Mouse (Mus musculus) hindbrain, embryonic 15.5 days (tissue): ENCODE measurements around the gene Mst1. TPM values are rescaled to one million over a fixed set of nuclear protein-coding genes. Genes with fewer than 3 reads are reported as not detected.

Experiments used
- ATAC-seq: fragments of 200-750 bp; cut with Nextera tagmentation; 2 replicates; pipeline ENCODE4 v1.8.0; 2017; ENCODE audit warnings: low read depth, moderate number of reproducible peaks, moderate TSS enrichment; ENCODE audit not compliant: low FRiP score
- H3K27ac ChIP-seq: fragments of 300-500 bp; sonication (generic); replicated peaks from 2 replicates; pipeline ENCODE4 v1.5.1; 2015; ENCODE audit warnings: mild to moderate bottlenecking, inconsistent platforms
- H3K27me3 ChIP-seq: fragments of 300-500 bp; sonication (generic); 2 replicates; pipeline ENCODE4 v1.6.1; 2015; ENCODE audit warnings: control low read depth, inconsistent platforms
- H3K36me3 ChIP-seq: fragments of 300-500 bp; sonication (generic); 2 replicates; pipeline ENCODE4 v1.6.1; 2015; ENCODE audit warnings: control low read depth, inconsistent platforms
- H3K4me1 ChIP-seq: fragments of 300-500 bp; sonication (generic); replicated peaks from 2 replicates; pipeline ENCODE4 v1.6.1; 2015; ENCODE audit warnings: control low read depth, inconsistent platforms
- H3K4me2 ChIP-seq: fragments of 300-500 bp; sonication (generic); 2 replicates; pipeline ENCODE4 v1.6.1; 2015; ENCODE audit warnings: moderate library complexity, mild to moderate bottlenecking, inconsistent platforms
- H3K4me3 ChIP-seq: fragments of 300-500 bp; sonication (generic); 2 replicates; pipeline ENCODE4 v1.5.1; 2015; ENCODE audit warnings: mild to moderate bottlenecking, inconsistent platforms
- H3K9ac ChIP-seq: fragments of 300-500 bp; sonication (generic); 2 replicates; pipeline ENCODE4 v1.6.1; 2015; ENCODE audit warnings: inconsistent platforms
- H3K9me3 ChIP-seq: fragments of 300-500 bp; sonication (generic); 2 replicates; pipeline ENCODE4 v1.6.1; 2016; ENCODE audit warnings: control low read depth, inconsistent platforms
- WGBS: fragments of 180-500 bp; shearing (Covaris S2); methylation state at CpG from one replicate; pipeline ENCODE4 v1.1.7; 2015; 5-methylcytosine and 5-hydroxymethylcytosine counted together
- microRNA-seq: library from miRNA; unstranded; fragments of <30 nt; microRNA quantifications from one replicate; pipeline ENCODE4, GENCODE M21; 2016
- polyA plus RNA-seq: library from polyadenylated mRNA; unstranded; fragments of >200 nt; fragmentation: Nextera tagmentation; extraction: Ambion mirVana; gene quantifications from 2 replicates; pipeline ENCODE4 v1.2.1, GENCODE M21; 2015

Mst1 gene
- polyA plus RNA-seq, 1 experiment from 2014 or later: 0.18 TPM

DNA sequence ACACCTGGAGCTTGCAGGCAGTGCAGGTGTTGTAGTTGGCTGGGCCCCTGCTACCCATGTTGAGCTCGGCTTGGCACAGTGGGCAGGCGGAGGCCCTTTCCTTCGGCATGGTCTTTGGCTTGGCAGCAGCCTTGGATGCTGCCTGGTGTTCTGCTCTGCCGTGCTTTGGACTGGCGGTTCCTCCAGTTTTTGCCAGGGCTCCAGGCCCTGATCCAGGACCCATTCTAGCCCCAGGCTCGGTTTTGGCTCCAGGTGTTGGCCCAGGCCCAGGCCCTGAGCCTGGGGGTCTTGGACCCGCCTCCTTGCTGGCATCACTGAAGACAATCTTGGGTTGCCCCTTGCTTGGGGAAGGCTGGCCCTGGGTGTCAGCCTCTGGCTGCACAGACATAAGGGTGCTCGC lies 45.5 kb downstream of the Mst1 start:
- no peak overlapping the region for H3K9ac ChIP-seq
- no peak; the same call in 1 of the 2 replicates for ATAC-seq
- H3K4me1 ChIP-seq: no peaks in the 10 kb centered on the region
- WGBS: 85% methylated on average over 8 of the region's 8 CpGs
- no peaks in the 10 kb centered on the region for H3K9me3 ChIP-seq
- H3K4me3 ChIP-seq: no peak overlapping the region
- no peak overlapping the region for H3K27ac ChIP-seq
- no peaks in the 10 kb centered on the region for H3K27me3 ChIP-seq
- no peak overlapping the region for H3K4me2 ChIP-seq
- H3K36me3 ChIP-seq: peaks cover 13% of the 10 kb centered on the region; the same call in 1 of the 2 replicates

DNA sequence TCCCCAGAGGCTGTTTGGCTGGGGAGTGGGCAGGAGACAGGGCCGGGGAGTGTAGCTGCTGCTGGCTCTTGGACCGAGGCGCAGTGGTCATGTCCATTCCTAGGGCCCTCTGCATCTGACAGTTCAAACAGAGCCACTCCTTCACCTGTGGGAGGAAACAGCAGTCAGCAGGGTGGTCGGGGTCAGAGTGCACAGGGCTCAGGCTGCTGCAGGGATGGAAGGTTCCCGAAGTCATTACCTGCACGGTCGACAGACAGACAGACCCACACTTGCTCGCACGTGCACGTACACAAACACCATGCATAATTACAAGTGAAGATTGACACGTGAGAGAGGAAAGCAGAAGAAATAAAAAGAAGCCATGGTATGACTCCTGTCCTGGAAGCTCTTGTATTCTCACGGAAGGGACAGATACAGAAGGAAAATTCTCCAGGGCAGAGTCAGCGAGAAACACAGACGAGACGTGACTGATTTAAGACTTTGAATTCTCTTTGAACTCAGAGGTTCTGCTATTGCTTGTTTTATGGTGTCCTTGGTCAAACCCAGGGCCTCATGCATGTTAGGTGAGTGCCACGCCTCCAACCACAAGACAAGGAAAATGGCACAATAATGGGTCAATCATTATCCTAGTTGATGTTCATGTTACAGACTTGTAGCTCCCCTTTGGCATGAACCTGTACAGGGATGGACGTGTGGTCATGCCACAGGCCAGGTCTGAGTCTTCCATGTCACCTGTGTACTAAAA lies 46.4 kb downstream of the Mst1 start:
- H3K9ac ChIP-seq: no peak overlapping the region
- no peaks in the 10 kb centered on the region for H3K4me1 ChIP-seq
- H3K36me3 ChIP-seq: peaks cover 14% of the 10 kb centered on the region; the same call in 1 of the 2 replicates
- no peak for ATAC-seq
- no peak overlapping the region for H3K4me2 ChIP-seq
- WGBS: 88% methylated on average over 17 of the region's 17 CpGs
- no peak overlapping the region for H3K27ac ChIP-seq
- H3K9me3 ChIP-seq: no peaks in the 10 kb centered on the region
- H3K4me3 ChIP-seq: no peak overlapping the region
- no peaks in the 10 kb centered on the region for H3K27me3 ChIP-seq

DNA sequence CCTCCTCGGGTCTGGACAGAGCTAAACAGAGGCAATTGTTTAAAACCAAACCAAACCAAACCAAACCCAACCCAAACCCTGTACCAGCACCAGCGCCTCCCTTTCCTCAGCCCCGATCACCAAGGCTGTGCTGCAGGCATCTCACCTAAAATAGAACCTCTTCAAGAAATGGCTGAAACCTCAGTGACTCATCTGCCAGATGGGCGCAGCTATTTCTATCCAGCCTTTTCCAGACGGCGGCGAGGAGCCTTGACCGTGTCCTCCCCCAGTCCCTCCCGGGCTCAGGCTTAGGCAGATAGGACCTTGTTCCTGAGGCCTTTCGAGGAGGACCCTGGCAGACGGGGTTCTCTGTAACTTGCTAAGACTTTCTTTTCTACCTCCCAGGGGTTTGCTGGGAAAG lies 48.0 kb downstream of the Mst1 start:
- Histone ChIP-seq H3K9me3 (no peaks in the 10 kb centered on the region), H3K27ac (no peak overlapping the region), H3K9ac (no peak overlapping the region), H3K27me3 (no peaks in the 10 kb centered on the region), H3K36me3 (peaks cover 17% of the 10 kb centered on the region; the same call in 1 of the 2 replicates), H3K4me3 (no peak overlapping the region), H3K4me1 (no peaks in the 10 kb centered on the region), H3K4me2 (no peak overlapping the region)
- 84% methylated on average over 11 of the region's 11 CpGs for WGBS
- no peak for ATAC-seq

DNA sequence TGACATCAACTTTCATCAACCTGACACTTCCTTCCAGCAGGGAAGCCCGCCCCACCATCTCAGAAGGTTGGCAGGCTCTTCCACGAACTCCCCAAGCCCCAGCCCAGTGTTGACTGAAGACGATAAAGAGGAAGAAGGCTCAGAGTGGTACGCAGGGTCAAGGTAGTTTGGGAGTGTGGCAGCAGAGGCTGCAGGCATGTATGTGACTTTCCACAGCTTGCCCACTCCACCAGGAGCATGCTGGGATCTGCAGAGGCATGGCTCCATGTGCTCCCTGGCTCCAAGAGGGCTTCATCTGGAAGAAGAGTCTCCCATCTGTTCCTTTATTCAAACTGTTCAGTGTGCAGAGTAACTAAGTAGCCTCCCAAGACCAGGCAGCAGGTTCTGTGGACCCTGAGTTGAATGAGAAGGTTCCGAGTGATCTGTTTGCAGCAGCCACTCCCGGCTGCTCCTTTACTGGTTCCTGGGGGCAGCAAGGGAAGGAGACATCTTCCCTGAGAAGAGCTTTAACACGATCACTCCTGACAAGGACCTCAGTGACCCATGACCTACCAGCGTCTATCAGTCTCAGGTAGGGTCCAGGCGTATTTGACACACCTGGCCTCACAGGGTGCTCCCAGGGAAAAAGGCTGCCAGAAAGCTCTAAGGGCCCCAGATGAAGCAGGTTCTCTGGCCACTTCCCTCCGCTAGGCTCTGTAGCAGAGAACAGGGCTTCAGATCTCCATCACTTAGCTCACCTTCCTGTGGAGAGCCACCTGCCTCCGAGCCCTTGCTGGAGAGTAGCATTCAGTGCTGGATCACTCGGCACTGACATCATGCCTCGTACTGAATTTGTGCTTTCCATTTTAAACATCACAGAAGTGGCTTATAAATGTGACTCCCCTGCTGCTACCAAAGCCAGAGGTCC lies 49.1 kb downstream of the Mst1 start:
- H3K4me3 ChIP-seq: no peak overlapping the region
- H3K4me1 ChIP-seq: no peaks in the 10 kb centered on the region
- no peak overlapping the region for H3K9ac ChIP-seq
- H3K27me3 ChIP-seq: no peaks in the 10 kb centered on the region
- WGBS: 87% methylated on average over 13 of the region's 13 CpGs
- no peaks in the 10 kb centered on the region for H3K9me3 ChIP-seq
- H3K36me3 ChIP-seq: peaks cover 17% of the 10 kb centered on the region; the same call in 1 of the 2 replicates
- no peak overlapping the region for H3K4me2 ChIP-seq
- ATAC-seq: no peak
- H3K27ac ChIP-seq: no peak overlapping the region

DNA sequence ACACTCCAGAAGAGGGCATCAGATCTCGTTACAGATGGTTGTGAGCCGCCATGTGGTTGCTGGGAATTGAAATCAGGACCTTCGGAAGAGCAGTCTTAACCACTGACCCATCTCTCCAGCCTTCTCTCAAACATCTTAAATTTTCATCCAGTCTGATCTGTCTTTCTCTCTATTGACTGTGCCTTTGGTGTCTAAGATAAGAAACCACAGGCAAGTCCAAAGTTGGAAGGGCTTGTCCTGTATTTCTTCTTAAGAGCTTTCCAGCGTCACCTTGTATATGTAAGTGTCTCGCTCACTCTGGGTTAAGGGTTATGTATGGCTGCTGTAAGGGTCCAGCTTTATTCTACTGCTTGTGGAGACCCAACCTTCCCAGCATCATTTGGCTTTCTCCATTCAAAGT lies 51.3 kb downstream of the Mst1 start:
- no peak for ATAC-seq
- H3K4me2 ChIP-seq: no peak overlapping the region
- no peak overlapping the region for H3K9ac ChIP-seq
- WGBS: 94% methylated on average over 5 of the region's 5 CpGs
- 0 out of 2 replicates have a peak, but pooled peaks cover 9% of the 10 kb centered on the region for H3K36me3 ChIP-seq
- H3K27ac ChIP-seq: no peak overlapping the region
- H3K9me3 ChIP-seq: no peaks in the 10 kb centered on the region
- no peaks in the 10 kb centered on the region for H3K4me1 ChIP-seq
- no peak overlapping the region for H3K4me3 ChIP-seq
- no peaks in the 10 kb centered on the region for H3K27me3 ChIP-seq

DNA sequence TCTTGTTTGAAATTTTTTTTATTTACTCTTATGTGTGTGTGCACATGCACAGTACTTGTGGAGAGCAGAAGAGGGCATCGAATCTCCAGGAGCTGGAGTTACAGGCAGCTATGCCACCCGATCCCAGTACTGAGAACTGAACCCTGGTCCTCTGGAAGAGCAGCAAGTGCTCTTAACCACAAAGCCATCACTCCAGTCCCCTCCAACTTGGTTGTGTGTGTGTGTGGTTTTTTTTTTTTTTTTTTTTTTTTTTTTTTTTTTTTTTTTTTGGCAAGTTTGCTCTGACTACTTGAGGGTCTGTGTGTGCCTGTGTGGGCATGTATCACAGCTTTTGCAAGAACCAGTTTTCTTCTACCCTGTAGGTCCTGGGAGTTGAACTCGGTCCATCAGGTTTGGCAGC lies 52.1 kb downstream of the Mst1 start:
- Histone ChIP-seq H3K27me3 (no peaks in the 10 kb centered on the region), H3K36me3 (0 out of 2 replicates have a peak, but pooled peaks cover 9% of the 10 kb centered on the region), H3K4me1 (no peaks in the 10 kb centered on the region), H3K9ac (no peak overlapping the region), H3K4me3 (no peak overlapping the region), H3K9me3 (no peaks in the 10 kb centered on the region), H3K27ac (no peak overlapping the region), H3K4me2 (no peak overlapping the region)
- ATAC-seq: no peak
- 96% methylated on average over 3 of the region's 3 CpGs for WGBS

DNA sequence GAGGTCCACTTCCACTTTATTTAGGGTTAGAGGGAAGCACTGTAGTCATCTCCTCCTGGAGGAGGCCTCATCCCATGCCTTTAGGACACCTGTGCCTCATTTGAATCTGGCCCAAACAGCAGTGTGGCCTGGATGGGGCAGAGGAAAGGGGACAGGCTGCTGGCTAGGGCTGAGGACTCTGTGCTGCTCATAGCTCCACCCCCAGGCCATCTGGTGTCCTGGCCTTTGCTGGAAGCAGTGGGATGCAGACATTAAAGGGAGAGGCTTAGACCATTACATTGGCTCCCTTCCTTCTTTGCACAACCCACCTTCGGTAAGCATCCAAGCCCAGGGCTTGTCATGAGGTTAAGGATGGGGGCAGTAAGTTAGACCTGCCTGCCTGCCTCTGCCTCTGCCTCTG lies 53.2 kb downstream of the Mst1 start:
- 46% methylated on average over 1 of the region's 1 CpGs for WGBS
- no peak overlapping the region for H3K4me2 ChIP-seq
- H3K27ac ChIP-seq: no peak overlapping the region
- H3K36me3 ChIP-seq: 0 out of 2 replicates have a peak, but pooled peaks cover 9% of the 10 kb centered on the region
- H3K4me3 ChIP-seq: no peak overlapping the region
- no peak for ATAC-seq
- H3K27me3 ChIP-seq: no peaks in the 10 kb centered on the region
- H3K9me3 ChIP-seq: no peaks in the 10 kb centered on the region
- no peak overlapping the region for H3K9ac ChIP-seq
- no peaks in the 10 kb centered on the region for H3K4me1 ChIP-seq

Small RNA genes within 50 kb of the gene (microRNA-seq; reads per million reads assigned to microRNA genes)
- gene Gm47303 (not detected), gene Mir7088 (not detected)

Other genes starting within 250 kb of the Mst1 start
- 94.5 and 97.0 TPM in 2 replicates for gene Rbm6, start 207.2 kb upstream of the Mst1 start, polyA plus RNA-seq
- gene Mon1a, start 192.3 kb upstream of the Mst1 start, polyA plus RNA-seq: 22.9 and 24.3 TPM in 2 replicates
- gene Mst1r, start 173.6 kb upstream of the Mst1 start, polyA plus RNA-seq: 1.4 and 1.9 TPM in 2 replicates
- gene Actl11, start 152.0 kb upstream of the Mst1 start, polyA plus RNA-seq: not detected in 2 replicates
- gene Camkv, start 144.8 kb upstream of the Mst1 start, polyA plus RNA-seq: 38.9 and 47.2 TPM in 2 replicates
- gene Traip, start 130.3 kb upstream of the Mst1 start, polyA plus RNA-seq: 8.4 and 10.5 TPM in 2 replicates
- gene Uba7, start 104.9 kb upstream of the Mst1 start, polyA plus RNA-seq: 6.4 and 8.2 TPM in 2 replicates
- gene Gm20661, start 97.4 kb upstream of the Mst1 start, polyA plus RNA-seq: 1.1 and 1.5 TPM in 2 replicates
- gene Inka1, start 94.6 kb upstream of the Mst1 start, polyA plus RNA-seq: 17.9 and 20.2 TPM in 2 replicates
- 2.5 and 3.8 TPM in 2 replicates for gene Cdhr4, start 87.9 kb upstream of the Mst1 start, polyA plus RNA-seq
- 0.80 TPM in 1 of 2 replicates, not detected in the other for gene Gm20662, start 84.1 kb upstream of the Mst1 start, polyA plus RNA-seq
- 102 and 112 TPM in 2 replicates for gene Ip6k1, start 77.9 kb upstream of the Mst1 start, polyA plus RNA-seq
- 21.2 and 23.9 TPM in 2 replicates for gene Gmppb, start 31.2 kb upstream of the Mst1 start, polyA plus RNA-seq
- gene Amigo3, start 27.3 kb upstream of the Mst1 start, polyA plus RNA-seq: 2.6 and 2.9 TPM in 2 replicates
- gene Rnf123, start 2.9 kb downstream of the Mst1 start, polyA plus RNA-seq: 48.9 TPM in 2 replicates
- gene Apeh, start 14.2 kb downstream of the Mst1 start, polyA plus RNA-seq: 52.2 and 62.2 TPM in 2 replicates
- 10.0 and 10.2 TPM in 2 replicates for gene Bsn, start 109.9 kb downstream of the Mst1 start, polyA plus RNA-seq
- 73.8 and 86.0 TPM in 2 replicates for gene Dag1, start 183.5 kb downstream of the Mst1 start, polyA plus RNA-seq
- 130 and 134 TPM in 2 replicates for gene Nicn1, start 210.0 kb downstream of the Mst1 start, polyA plus RNA-seq
- 27.0 and 28.3 TPM in 2 replicates for gene Amt, start 216.4 kb downstream of the Mst1 start, polyA plus RNA-seq
- 275 and 287 TPM in 2 replicates for gene Rhoa, start 225.7 kb downstream of the Mst1 start, polyA plus RNA-seq
- gene Tcta, start 225.7 kb downstream of the Mst1 start, polyA plus RNA-seq: 52.7 and 53.0 TPM in 2 replicates